Mouse (Mus musculus) layer of hippocampus, adult 9-11 months (tissue): ENCODE results near the gene Rgs6.

Experiments used
- DNase-seq: peaks from one replicate; pipeline ENCODE4 v3.0.0; 2022

Rgs6 gene

GRCm38 (mm10) chr12:82880711-82881110 is 292.6 kb downstream of the Rgs6 start:
- no peak for DNase-seq

- DNase-seq = no peak
Measured at GRCm38 (mm10) chr12:82883079-82883478, 295.0 kb downstream of the Rgs6 start.

GRCm38 (mm10) chr12:82894971-82895838 is 307.1 kb downstream of the Rgs6 start:
- DNase-seq = no peak

- DNase-seq = peak; percentile 5
Measured at GRCm38 (mm10) chr12:82905773-82906172, 317.7 kb downstream of the Rgs6 start.

- no peak for DNase-seq
Measured at GRCm38 (mm10) chr12:82910846-82911245, 322.8 kb downstream of the Rgs6 start.

GRCm38 (mm10) chr12:82914127-82914526 is 326.0 kb downstream of the Rgs6 start:
- DNase-seq = no peak

GRCm38 (mm10) chr12:82920146-82920545 is 332.1 kb downstream of the Rgs6 start:
- no peak for DNase-seq

GRCm38 (mm10) chr12:82921287-82922015 is 333.4 kb downstream of the Rgs6 start:
- peak; percentile 51 for DNase-seq

- peak; percentile 31 for DNase-seq
Measured at GRCm38 (mm10) chr12:82922856-82923506, 334.9 kb downstream of the Rgs6 start.

GRCm38 (mm10) chr12:82932706-82933461 is 344.8 kb downstream of the Rgs6 start:
- DNase-seq = no peak

GRCm38 (mm10) chr12:82935121-82935762 is 347.1 kb downstream of the Rgs6 start:
- DNase-seq = no peak

- DNase-seq = no peak
Measured at GRCm38 (mm10) chr12:82935767-82936166, 347.7 kb downstream of the Rgs6 start.

- DNase-seq = no peak
Measured at GRCm38 (mm10) chr12:82940461-82940860, 352.4 kb downstream of the Rgs6 start.

- DNase-seq = peak; percentile 61
Measured at GRCm38 (mm10) chr12:82946507-82946906, 358.4 kb downstream of the Rgs6 start.

- DNase-seq = no peak
Measured at GRCm38 (mm10) chr12:82961111-82961510, 373.0 kb downstream of the Rgs6 start.

- DNase-seq = no peak
Measured at GRCm38 (mm10) chr12:82961852-82962251, 373.8 kb downstream of the Rgs6 start.

GRCm38 (mm10) chr12:82970521-82971105 is 382.5 kb downstream of the Rgs6 start:
- peak; percentile 53 for DNase-seq

GRCm38 (mm10) chr12:82971176-82971575 is 383.1 kb downstream of the Rgs6 start:
- no peak for DNase-seq

GRCm38 (mm10) chr12:82972661-82973060 is 384.6 kb downstream of the Rgs6 start:
- no peak for DNase-seq

- DNase-seq = no peak
Measured at GRCm38 (mm10) chr12:82973771-82974170, 385.7 kb downstream of the Rgs6 start.

- no peak for DNase-seq
Measured at GRCm38 (mm10) chr12:82978275-82978674, 390.2 kb downstream of the Rgs6 start.

GRCm38 (mm10) chr12:82982716-82983115 is 394.6 kb downstream of the Rgs6 start:
- DNase-seq = no peak
